Mouse (Mus musculus) gastrocnemius, adult 2 months (tissue): ENCODE data around the gene Gata2. TPM values are rescaled to one million over a fixed set of nuclear protein-coding genes. Genes with fewer than 3 reads are reported as not detected.

Experiments used
- DNase-seq: peaks from one replicate; pipeline ENCODE4 v3.0.0; 2022
- H3K27ac ChIP-seq: fragments of 200-600 bp; 2 replicates; pipeline ENCODE4 v1.8.1; 2022; ENCODE audit warnings: mild to moderate bottlenecking
- H3K4me3 ChIP-seq: fragments of 200-600 bp; 2 replicates; pipeline ENCODE4 v1.8.1; 2022; ENCODE audit warnings: mild to moderate bottlenecking, moderate library complexity
- CTCF ChIP-seq: fragments of 200-600 bp; IDR thresholded peaks from 2 replicates; pipeline ENCODE4 v1.8.1; 2022; ENCODE audit warnings: antibody characterized with exemption, mild to moderate bottlenecking, moderate library complexity
- intact Hi-C: fragments of 180-260 bp; cut with DNase I; formaldehyde crosslinking; loops from one replicate; pipeline ENCODE4 v1.15.1; 2025
- total RNA-seq, 2 experiments: library from RNA; stranded (reverse); gene quantifications; 2 replicates each; pipeline ENCODE4 v1.2.3; 2021

Gene Gata2
- total RNA-seq, 2 experiments from 2014 or later = 4.4 to 9.9 TPM

GRCm38 (mm10) chr6:88204531-88205385, 11.1 kb downstream of the Gata2 start:
- peak; percentile 71 for DNase-seq
- H3K27ac ChIP-seq = peak overlapping the region; percentile 82
- no peak for TF ChIP-seq CTCF
- intact Hi-C loops = no loop called here
- peak overlapping the region; percentile 61 for H3K4me3 ChIP-seq

GRCm38 (mm10) chr6:88205386-88205700, 11.7 kb downstream of the Gata2 start:
- peak overlapping the region; percentile 61 for H3K4me3 ChIP-seq
- intact Hi-C loops = no loop called here
- no peak for TF ChIP-seq CTCF
- H3K27ac ChIP-seq = peak overlapping the region; percentile 82
- no peak for DNase-seq

GRCm38 (mm10) chr6:88205937-88206336, 12.2 kb downstream of the Gata2 start:
- intact Hi-C loops = no loop called here
- no peak for TF ChIP-seq CTCF
- DNase-seq = peak; percentile 53
- H3K4me3 ChIP-seq = peak overlapping the region; percentile 61
- H3K27ac ChIP-seq = peak overlapping the region; percentile 82

GRCm38 (mm10) chr6:88206566-88206965, 12.9 kb downstream of the Gata2 start:
- intact Hi-C loops = no loop called here

GRCm38 (mm10) chr6:88207403-88208033, 13.8 kb downstream of the Gata2 start:
- intact Hi-C loops = loop anchor here (2.0 kb wide), 1 partner anchor 15 kb away; the partner anchor contains the start of gene Dnajb8

More at GRCm38 (mm10) chr6:88206566-88206965, 12.9 kb downstream of the Gata2 start:
- Histone ChIP-seq H3K27ac (peak overlapping the region; percentile 82), H3K4me3 (peak overlapping the region; percentile 45)
- TF ChIP-seq CTCF = no peak
- no peak for DNase-seq

GRCm38 (mm10) chr6:88208321-88208720, 14.6 kb downstream of the Gata2 start:
- Histone ChIP-seq H3K27ac (no peak overlapping the region), H3K4me3 (no peak overlapping the region)
- intact Hi-C loops = loop anchor here (2.0 kb wide), 1 partner anchor 14 kb away; the partner anchor contains the start of gene Dnajb8
- DNase-seq = no peak
- TF ChIP-seq CTCF = no peak

More at GRCm38 (mm10) chr6:88207403-88208033, 13.8 kb downstream of the Gata2 start:
- no peak for TF ChIP-seq CTCF
- no peak overlapping the region for H3K27ac ChIP-seq
- H3K4me3 ChIP-seq = no peak overlapping the region
- DNase-seq = no peak

- no peak overlapping the region for H3K27ac ChIP-seq
- DNase-seq = no peak
- TF ChIP-seq CTCF = no peak
- intact Hi-C loops = loop anchor here (2.0 kb wide), 1 partner anchor 13 kb away; the partner anchor contains the start of gene Dnajb8
- no peak overlapping the region for H3K4me3 ChIP-seq
These were observed 15.8 kb downstream of the Gata2 start for GRCm38 (mm10) chr6:88209453-88209852.

GRCm38 (mm10) chr6:88210182-88210581, 16.5 kb downstream of the Gata2 start:
- no peak for TF ChIP-seq CTCF

GRCm38 (mm10) chr6:88215797-88216196, 22.1 kb downstream of the Gata2 start:
- DNase-seq = no peak
- TF ChIP-seq CTCF = no peak
- Histone ChIP-seq H3K4me3 (no peak overlapping the region), H3K27ac (no peak overlapping the region)
- intact Hi-C loops = no loop called here

More at GRCm38 (mm10) chr6:88210182-88210581, 16.5 kb downstream of the Gata2 start:
- Histone ChIP-seq H3K27ac (no peak overlapping the region), H3K4me3 (no peak overlapping the region)
- intact Hi-C loops = no loop called here
- no peak for DNase-seq

GRCm38 (mm10) chr6:88216199-88216598, 22.5 kb downstream of the Gata2 start:
- intact Hi-C loops = no loop called here
- Histone ChIP-seq H3K27ac (no peak overlapping the region), H3K4me3 (no peak overlapping the region)
- TF ChIP-seq CTCF = no peak
- DNase-seq = no peak

- DNase-seq = no peak
- H3K27ac ChIP-seq = no peak overlapping the region
- TF ChIP-seq CTCF = no peak
- intact Hi-C loops = no loop called here
- H3K4me3 ChIP-seq = no peak overlapping the region
These were observed 25.4 kb downstream of the Gata2 start for GRCm38 (mm10) chr6:88219094-88219493.

- TF ChIP-seq CTCF = no peak
- Histone ChIP-seq H3K4me3 (no peak within 1 kb of the TSS), H3K27ac (no peak within 1 kb of the TSS)
- intact Hi-C loops = loop anchor here (2.0 kb wide), 1 partner anchor 13 kb away; no protein-coding TSS in a partner anchor
- DNase-seq = no peak
These were observed 28.3 kb downstream of the Gata2 start, which contains the start of gene Dnajb8 for GRCm38 (mm10) chr6:88221968-88222367. TSS of gene Dnajb8 (plus strand) at chr6:88222268.

- no peak overlapping the region for H3K4me3 ChIP-seq
- DNase-seq = no peak
These were observed 32.9 kb downstream of the Gata2 start for GRCm38 (mm10) chr6:88226570-88226994.

More at GRCm38 (mm10) chr6:88226570-88226994, 32.9 kb downstream of the Gata2 start:
- intact Hi-C loops = no loop called here
- H3K27ac ChIP-seq = no peak overlapping the region
- TF ChIP-seq CTCF = no peak
